Mouse (Mus musculus) testis, adult 2 months (tissue): Measurements from ENCODE around the gene Zfp131. TPM values are rescaled to one million over a fixed set of nuclear protein-coding genes. Genes with fewer than 3 reads are reported as not detected.

ENCODE experiments used
- H3K27ac ChIP-seq: fragments of 200-500 bp; 2 replicates; pipeline ENCODE4 v1.5.1; 2012; ENCODE audit warnings: low read depth, low read length; ENCODE audit not compliant: control insufficient read depth, insufficient read depth
- H3K27me3 ChIP-seq: fragments of 200-500 bp; 2 replicates; pipeline ENCODE4 v1.6.1; 2012; ENCODE audit warnings: mild to moderate bottlenecking, low read length, moderate library complexity; ENCODE audit not compliant: control insufficient read depth, insufficient read depth
- H3K36me3 ChIP-seq: fragments of 200-500 bp; 2 replicates; pipeline ENCODE4 v1.6.1; 2012; ENCODE audit warnings: mild to moderate bottlenecking, low read length; ENCODE audit not compliant: control insufficient read depth, insufficient read depth
- H3K4me1 ChIP-seq: fragments of 200-500 bp; 2 replicates; pipeline ENCODE4 v1.6.1; 2012; ENCODE audit warnings: low read length; ENCODE audit not compliant: control insufficient read depth, insufficient read depth
- H3K4me3 ChIP-seq: fragments of 200-500 bp; 2 replicates; pipeline ENCODE4 v1.5.1; 2012; ENCODE audit warnings: low read depth, mild to moderate bottlenecking, low read length, moderate library complexity, mixed read lengths; ENCODE audit not compliant: control insufficient read depth
- CTCF ChIP-seq: fragments of 200-500 bp; IDR thresholded peaks from 2 replicates; pipeline ENCODE4 v1.5.1; 2012; ENCODE audit warnings: low read depth, mild to moderate bottlenecking, inconsistent platforms, low read length, moderate library complexity; ENCODE audit not compliant: control insufficient read depth, insufficient read depth, insufficient replicate concordance
- POLR2A ChIP-seq: fragments of 200-500 bp; IDR thresholded peaks from 2 replicates; pipeline ENCODE4 v1.6.1; 2012; ENCODE audit warnings: low read depth, mild to moderate bottlenecking, inconsistent platforms, low read length, moderate library complexity; ENCODE audit not compliant: control insufficient read depth
- polyA plus RNA-seq: library from polyadenylated mRNA; depleted of rRNA; stranded (reverse); fragments of >200 nt; gene quantifications from 2 replicates; pipeline ENCODE4 v1.2.3, GENCODE M21; 2012; rRNA removed

The Zfp131 gene
- polyA plus RNA-seq, 1 experiment = 11.4 TPM

- Histone ChIP-seq H3K4me1 (peaks cover 5% of the 10 kb centered on the region), H3K27me3 (no peaks in the 10 kb centered on the region), H3K36me3 (no peaks in the 10 kb centered on the region), H3K27ac (no peak overlapping the region), H3K4me3 (peak overlapping the region; percentile 88)
- no peak for TF ChIP-seq CTCF
- TF ChIP-seq POLR2A = no peak
These were observed 62.9 kb downstream of the Zfp131 start for GRCm38 (mm10) chr13:119727608-119728387.

GRCm38 (mm10) chr13:119724541-119724940, 66.1 kb downstream of the Zfp131 start:
- Histone ChIP-seq H3K27ac (no peak overlapping the region), H3K36me3 (no peaks in the 10 kb centered on the region), H3K27me3 (no peaks in the 10 kb centered on the region), H3K4me3 (no peak overlapping the region), H3K4me1 (peaks cover 5% of the 10 kb centered on the region)
- TF ChIP-seq CTCF (no peak), POLR2A (no peak)

GRCm38 (mm10) chr13:119723368-119723767, 67.3 kb downstream of the Zfp131 start:
- H3K36me3 ChIP-seq = no peaks in the 10 kb centered on the region
- TF ChIP-seq CTCF (no peak), POLR2A (no peak)
- H3K27me3 ChIP-seq = no peaks in the 10 kb centered on the region
- H3K27ac ChIP-seq = no peak overlapping the region
- H3K4me3 ChIP-seq = no peak overlapping the region
- H3K4me1 ChIP-seq = peaks cover 5% of the 10 kb centered on the region

GRCm38 (mm10) chr13:119722447-119722846, 68.2 kb downstream of the Zfp131 start:
- TF ChIP-seq CTCF = no peak
- TF ChIP-seq POLR2A = no peak
- no peaks in the 10 kb centered on the region for H3K4me1 ChIP-seq
- no peak overlapping the region for H3K27ac ChIP-seq
- H3K4me3 ChIP-seq = no peak overlapping the region
- no peaks in the 10 kb centered on the region for H3K27me3 ChIP-seq
- no peaks in the 10 kb centered on the region for H3K36me3 ChIP-seq

- Histone ChIP-seq H3K27ac (no peak overlapping the region), H3K27me3 (no peaks in the 10 kb centered on the region), H3K4me3 (no peak overlapping the region), H3K36me3 (no peaks in the 10 kb centered on the region), H3K4me1 (no peaks in the 10 kb centered on the region)
- TF ChIP-seq CTCF = no peak
- no peak for TF ChIP-seq POLR2A
These were observed 74.6 kb downstream of the Zfp131 start for GRCm38 (mm10) chr13:119716105-119716504.

Other genes starting within 250 kb of the Zfp131 start
- 2.3 and 3.7 TPM in 2 replicates for gene Ccl28, start 167.1 kb downstream of the Zfp131 start, polyA plus RNA-seq
- 24.1 and 27.6 TPM in 2 replicates for gene Hmgcs1, start 100.5 kb downstream of the Zfp131 start, polyA plus RNA-seq
- 1.8 and 2.2 TPM in 2 replicates for gene Nim1k, start 35.0 kb downstream of the Zfp131 start, polyA plus RNA-seq
- gene AF067063, start 39.3 kb upstream of the Zfp131 start, polyA plus RNA-seq = 0.28 TPM in 1 of 2 replicates, not detected in the other
- gene D13Ertd608e, start 45.1 kb upstream of the Zfp131 start, polyA plus RNA-seq = not detected in 2 replicates
- gene Tcstv1, start 103.9 kb upstream of the Zfp131 start, polyA plus RNA-seq = not detected in 2 replicates
- gene Gm21761, start 138.4 kb upstream of the Zfp131 start, polyA plus RNA-seq = not detected in 2 replicates
- not detected in 2 replicates for gene B020031M17Rik, start 159.9 kb upstream of the Zfp131 start, polyA plus RNA-seq
- not detected in 2 replicates for gene Gm36079, start 236.1 kb upstream of the Zfp131 start, polyA plus RNA-seq